Mouse (Mus musculus): ENCODE results near the gene Trnau1ap. TPM values are rescaled to one million over a fixed set of nuclear protein-coding genes. Genes with fewer than 3 reads are reported as not detected.

The Trnau1ap gene
- polyA plus RNA-seq, 1 experiment from 2014 or later, result 78.0 TPM

GRCm38 (mm10) chr4:132346261-132346660 is 16.9 kb upstream of the Trnau1ap start:
- ATAC-seq (ENCODE audit: low FRiP score) (no peak), DNase-seq (ENCODE audit: low spot score, missing footprints) (no peak)
- H3K4me1 ChIP-seq (ENCODE audit: control insufficient read depth, insufficient read depth, low read length), result peaks cover 18% of the 10 kb centered on the region
- no peak overlapping the region for H3K27ac ChIP-seq (ENCODE audit: low read depth, low read length)
- H3K27me3 ChIP-seq (ENCODE audit: control insufficient read depth, insufficient read depth, low read length), result no peaks in the 10 kb centered on the region
- H3K4me3 ChIP-seq (ENCODE audit: low read depth, low read length), result no peak overlapping the region
- H3K9ac ChIP-seq (ENCODE audit: low read length), result no peak overlapping the region
- 83% methylated on average over 4 of the region's 4 CpGs for WGBS
- no peaks in the 10 kb centered on the region for H3K9me3 ChIP-seq (ENCODE audit: control insufficient read depth, low read length)
- 0 out of 2 replicates have a peak, but pooled peaks cover 3% of the 10 kb centered on the region for H3K36me3 ChIP-seq (ENCODE audit: control insufficient read depth, insufficient read depth, low read length)
- no peak overlapping the region for H3K4me2 ChIP-seq

GRCm38 (mm10) chr4:132345843-132346212 is 16.5 kb upstream of the Trnau1ap start:
- no peaks in the 10 kb centered on the region for H3K9me3 ChIP-seq (ENCODE audit: control insufficient read depth, low read length)
- H3K36me3 ChIP-seq (ENCODE audit: control insufficient read depth, insufficient read depth, low read length), result 0 out of 2 replicates have a peak, but pooled peaks cover under 1% of the 10 kb centered on the region
- no peak overlapping the region for H3K4me3 ChIP-seq (ENCODE audit: low read depth, low read length)
- H3K27me3 ChIP-seq (ENCODE audit: control insufficient read depth, insufficient read depth, low read length), result no peaks in the 10 kb centered on the region
- WGBS, result 46% methylated on average over 5 of the region's 5 CpGs
- no peak overlapping the region for H3K27ac ChIP-seq (ENCODE audit: low read depth, low read length)
- H3K4me2 ChIP-seq, result no peak overlapping the region
- H3K4me1 ChIP-seq (ENCODE audit: control insufficient read depth, insufficient read depth, low read length), result peaks cover 18% of the 10 kb centered on the region
- ATAC-seq (ENCODE audit: low FRiP score) (peak; percentile 13; the same call in 1 of the 2 replicates), DNase-seq (ENCODE audit: low spot score, missing footprints) (no peak)
- no peak overlapping the region for H3K9ac ChIP-seq (ENCODE audit: low read length)

DNA sequence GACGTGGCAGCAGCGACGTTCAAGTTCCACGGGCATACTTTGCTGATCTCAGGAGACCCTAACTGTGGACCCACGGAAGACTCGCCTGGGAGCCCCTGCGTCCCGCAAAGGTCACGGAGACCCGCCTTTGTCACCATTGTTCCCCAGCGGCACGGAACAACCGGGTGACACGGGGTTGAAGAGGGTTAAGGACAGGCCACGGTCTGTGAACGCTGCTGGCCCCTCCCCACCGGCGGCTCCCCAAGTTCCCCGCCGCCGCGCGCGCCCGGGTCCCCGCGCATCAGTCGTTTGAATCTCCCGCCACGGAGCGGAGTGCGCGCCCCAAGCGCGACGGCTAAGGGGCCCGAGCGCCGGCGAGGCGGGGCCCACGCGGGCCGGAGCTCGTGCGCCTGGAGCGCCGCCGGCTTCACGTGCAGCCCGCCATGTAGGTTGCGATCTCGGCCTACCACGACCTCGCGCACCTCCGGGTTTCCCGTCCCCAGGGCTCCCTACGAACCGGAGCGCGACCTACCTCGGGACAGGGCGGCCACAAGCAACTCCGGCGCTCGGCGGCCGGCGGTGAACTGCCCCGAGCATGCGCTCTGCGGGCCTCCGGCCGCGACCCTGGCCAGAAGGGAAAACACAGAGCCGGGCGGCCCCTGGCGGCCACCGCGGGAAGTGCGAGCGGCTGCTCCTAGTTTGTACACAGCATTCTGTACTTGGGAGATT is 16.0 kb upstream of the Trnau1ap start:
- peak; percentile 88 for ATAC-seq (ENCODE audit: low FRiP score)
- H3K9ac ChIP-seq (ENCODE audit: low read length), result peak overlapping the region; percentile 87
- peaks cover 18% of the 10 kb centered on the region for H3K4me1 ChIP-seq (ENCODE audit: control insufficient read depth, insufficient read depth, low read length)
- peak overlapping the region; percentile 87 for H3K4me2 ChIP-seq
- H3K4me3 ChIP-seq (ENCODE audit: low read depth, low read length), result peak overlapping the region; percentile 81
- under 1% methylated on average over 70 of the region's 83 CpGs for WGBS
- H3K36me3 ChIP-seq (ENCODE audit: control insufficient read depth, insufficient read depth, low read length), result no peaks in the 10 kb centered on the region
- DNase-seq (ENCODE audit: low spot score, missing footprints), result peak; percentile 100
- H3K9me3 ChIP-seq (ENCODE audit: control insufficient read depth, low read length), result no peaks in the 10 kb centered on the region
- H3K27ac ChIP-seq (ENCODE audit: low read depth, low read length), result no peak overlapping the region
- H3K27me3 ChIP-seq (ENCODE audit: control insufficient read depth, insufficient read depth, low read length), result no peaks in the 10 kb centered on the region

- peak overlapping the region; percentile 81 for H3K4me3 ChIP-seq (ENCODE audit: low read depth, low read length)
- H3K36me3 ChIP-seq (ENCODE audit: control insufficient read depth, insufficient read depth, low read length), result peaks cover under 1% of the 10 kb centered on the region; the same call in 1 of the 2 replicates
- no peaks in the 10 kb centered on the region for H3K9me3 ChIP-seq (ENCODE audit: control insufficient read depth, low read length)
- H3K9ac ChIP-seq (ENCODE audit: low read length), result peak overlapping the region; percentile 87
- no peak overlapping the region for H3K27ac ChIP-seq (ENCODE audit: low read depth, low read length)
- H3K4me1 ChIP-seq (ENCODE audit: control insufficient read depth, insufficient read depth, low read length), result peaks cover 18% of the 10 kb centered on the region
- no peak for DNase-seq (ENCODE audit: low spot score, missing footprints)
- H3K4me2 ChIP-seq, result peak overlapping the region; percentile 87
- peak; percentile 3; the same call in 1 of the 2 replicates for ATAC-seq (ENCODE audit: low FRiP score)
- 10% methylated on average over 13 of the region's 13 CpGs for WGBS
- H3K27me3 ChIP-seq (ENCODE audit: control insufficient read depth, insufficient read depth, low read length), result no peaks in the 10 kb centered on the region
These were observed 15.2 kb upstream of the Trnau1ap start for GRCm38 (mm10) chr4:132344403-132345134.

GRCm38 (mm10) chr4:132341451-132341850 is 12.1 kb upstream of the Trnau1ap start:
- Histone ChIP-seq H3K4me3 (ENCODE audit: low read depth, low read length) (no peak overlapping the region), H3K9me3 (ENCODE audit: control insufficient read depth, low read length) (no peaks in the 10 kb centered on the region), H3K36me3 (ENCODE audit: control insufficient read depth, insufficient read depth, low read length) (peaks cover 13% of the 10 kb centered on the region; the same call in 1 of the 2 replicates), H3K27me3 (ENCODE audit: control insufficient read depth, insufficient read depth, low read length) (no peaks in the 10 kb centered on the region), H3K4me2 (no peak overlapping the region), H3K27ac (ENCODE audit: low read depth, low read length) (no peak overlapping the region), H3K4me1 (ENCODE audit: control insufficient read depth, insufficient read depth, low read length) (peaks cover 15% of the 10 kb centered on the region), H3K9ac (ENCODE audit: low read length) (no peak overlapping the region)
- DNase-seq (ENCODE audit: low spot score, missing footprints) (no peak), ATAC-seq (ENCODE audit: low FRiP score) (no peak)
- WGBS, result 77% methylated on average over 3 of the region's 3 CpGs

DNA sequence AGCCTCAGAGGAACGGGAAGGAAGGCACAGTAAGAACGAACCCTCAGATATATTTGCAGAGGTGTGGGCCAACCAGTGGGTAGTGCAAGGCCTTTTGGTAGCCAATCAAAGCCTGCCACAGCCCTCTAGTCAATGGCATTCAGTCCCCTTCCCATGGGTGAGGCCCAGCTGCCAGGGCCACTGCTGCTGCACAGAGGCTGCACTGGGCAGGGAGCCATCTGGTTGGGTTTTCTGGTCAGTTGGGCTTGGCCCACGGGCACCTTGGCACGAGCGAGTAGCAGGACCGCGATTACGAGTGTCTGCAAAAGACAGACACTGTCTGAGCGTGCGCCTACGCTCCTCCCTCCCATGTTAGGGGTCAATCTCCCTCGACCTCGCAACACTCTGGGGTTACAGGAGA is 9.6 kb upstream of the Trnau1ap start:
- Histone ChIP-seq H3K4me3 (ENCODE audit: low read depth, low read length) (no peak overlapping the region), H3K4me1 (ENCODE audit: control insufficient read depth, insufficient read depth, low read length) (peaks cover 6% of the 10 kb centered on the region), H3K36me3 (ENCODE audit: control insufficient read depth, insufficient read depth, low read length) (peaks cover 25% of the 10 kb centered on the region), H3K9ac (ENCODE audit: low read length) (no peak overlapping the region), H3K27ac (ENCODE audit: low read depth, low read length) (no peak overlapping the region), H3K27me3 (ENCODE audit: control insufficient read depth, insufficient read depth, low read length) (no peaks in the 10 kb centered on the region), H3K4me2 (no peak overlapping the region), H3K9me3 (ENCODE audit: control insufficient read depth, low read length) (no peaks in the 10 kb centered on the region)
- DNase-seq (ENCODE audit: low spot score, missing footprints) (no peak), ATAC-seq (ENCODE audit: low FRiP score) (no peak)
- 95% methylated on average over 13 of the region's 13 CpGs for WGBS

- Histone ChIP-seq H3K9ac (ENCODE audit: low read length) (no peak overlapping the region), H3K4me1 (ENCODE audit: control insufficient read depth, insufficient read depth, low read length) (peaks cover 7% of the 10 kb centered on the region), H3K9me3 (ENCODE audit: control insufficient read depth, low read length) (no peaks in the 10 kb centered on the region), H3K27ac (ENCODE audit: low read depth, low read length) (no peak overlapping the region), H3K27me3 (ENCODE audit: control insufficient read depth, insufficient read depth, low read length) (no peaks in the 10 kb centered on the region), H3K4me2 (no peak overlapping the region), H3K4me3 (ENCODE audit: low read depth, low read length) (no peak overlapping the region), H3K36me3 (ENCODE audit: control insufficient read depth, insufficient read depth, low read length) (peaks cover 26% of the 10 kb centered on the region)
- no peak for DNase-seq (ENCODE audit: low spot score, missing footprints)
- WGBS, result 93% methylated on average over 6 of the region's 6 CpGs
- no peak for ATAC-seq (ENCODE audit: low FRiP score)
These were observed 3.5 kb upstream of the Trnau1ap start for GRCm38 (mm10) chr4:132332880-132333279.

DNA sequence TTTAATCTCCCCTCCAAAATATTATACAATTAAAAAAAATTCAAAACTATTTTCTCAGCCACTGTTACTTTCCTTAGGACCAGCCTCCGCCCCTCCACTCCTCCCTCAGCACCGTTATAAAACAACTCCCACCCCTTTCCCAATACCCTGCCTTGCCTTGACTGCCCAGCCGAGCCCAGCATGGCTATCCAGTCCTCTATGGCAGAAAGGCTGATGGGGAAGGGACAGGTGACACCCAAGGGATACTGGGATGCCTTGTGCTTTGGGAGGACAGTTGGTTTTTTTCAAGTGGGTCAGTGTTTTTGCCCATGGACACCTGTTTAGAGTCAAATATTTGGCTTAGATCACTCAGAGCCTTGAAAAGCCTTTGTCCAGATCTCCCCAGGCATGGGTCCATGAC is 2.6 kb upstream of the Trnau1ap start:
- H3K9ac ChIP-seq (ENCODE audit: low read length), result no peak overlapping the region
- DNase-seq (ENCODE audit: low spot score, missing footprints) (no peak), ATAC-seq (ENCODE audit: low FRiP score) (no peak)
- H3K4me3 ChIP-seq (ENCODE audit: low read depth, low read length), result no peak overlapping the region
- no peak overlapping the region for H3K27ac ChIP-seq (ENCODE audit: low read depth, low read length)
- H3K4me2 ChIP-seq, result no peak overlapping the region
- no peaks in the 10 kb centered on the region for H3K27me3 ChIP-seq (ENCODE audit: control insufficient read depth, insufficient read depth, low read length)
- WGBS, result 92% methylated on average over 3 of the region's 3 CpGs
- H3K9me3 ChIP-seq (ENCODE audit: control insufficient read depth, low read length), result no peaks in the 10 kb centered on the region
- H3K36me3 ChIP-seq (ENCODE audit: control insufficient read depth, insufficient read depth, low read length), result peaks cover 20% of the 10 kb centered on the region
- H3K4me1 ChIP-seq (ENCODE audit: control insufficient read depth, insufficient read depth, low read length), result peaks cover 7% of the 10 kb centered on the region

DNA sequence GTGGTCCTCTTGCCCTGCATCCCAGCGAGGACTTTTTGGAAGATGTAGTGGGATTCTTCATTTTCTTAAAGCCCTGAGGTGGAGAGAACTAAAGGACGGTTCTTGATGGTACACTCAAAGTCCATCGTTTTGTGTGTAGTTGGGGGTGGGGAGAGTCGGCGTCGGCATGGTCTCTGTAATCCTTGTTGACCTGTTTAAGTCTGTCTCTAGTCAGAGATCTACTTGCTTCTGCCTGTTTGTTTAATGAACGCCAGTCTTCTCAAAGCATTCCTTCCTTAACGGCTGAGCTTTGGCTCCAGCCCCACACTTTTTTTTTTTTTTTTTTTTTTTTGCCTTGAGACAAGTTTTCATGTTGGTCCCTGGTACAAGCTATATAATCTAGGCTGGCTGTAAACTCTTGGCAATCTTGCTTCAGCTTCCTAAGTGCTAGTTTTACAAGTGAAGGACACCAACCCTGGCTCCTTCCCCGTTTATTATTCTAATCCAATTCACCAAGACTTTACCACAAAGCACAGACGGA is 557 bp upstream of the Trnau1ap start:
- Histone ChIP-seq H3K36me3 (ENCODE audit: control insufficient read depth, insufficient read depth, low read length) (peaks cover 16% of the 10 kb centered on the region), H3K4me1 (ENCODE audit: control insufficient read depth, insufficient read depth, low read length) (peaks cover 7% of the 10 kb centered on the region), H3K9ac (ENCODE audit: low read length) (peak overlapping the region; percentile 89), H3K4me3 (ENCODE audit: low read depth, low read length) (peak overlapping the region; percentile 76), H3K9me3 (ENCODE audit: control insufficient read depth, low read length) (no peaks in the 10 kb centered on the region), H3K27me3 (ENCODE audit: control insufficient read depth, insufficient read depth, low read length) (no peaks in the 10 kb centered on the region), H3K4me2 (peak overlapping the region; percentile 68), H3K27ac (ENCODE audit: low read depth, low read length) (no peak overlapping the region)
- 6% methylated on average over 10 of the region's 10 CpGs for WGBS
- ATAC-seq (ENCODE audit: low FRiP score) (peak; percentile 38; the same call in 1 of the 2 replicates), DNase-seq (ENCODE audit: low spot score, missing footprints) (no peak)
